Mouse (Mus musculus): ENCODE data around the gene Eral1.
"Not testable (repeated sequence)": the region's sequence is repeated elsewhere in the genome, so short reads cannot be mapped to it uniquely, and the experiment has no call there.

The Eral1 gene

GRCm38 (mm10) chr11:78086925-78087479 lies 6.8 kb upstream of the Eral1 start:
- DNase-seq: no peak

GRCm38 (mm10) chr11:78083595-78083994 lies 3.4 kb upstream of the Eral1 start:
- DNase-seq: no peak

- no peak for DNase-seq
These were observed 5.5 kb downstream of the Eral1 start for GRCm38 (mm10) chr11:78074666-78075065.

GRCm38 (mm10) chr11:78074277-78074652 lies 5.9 kb downstream of the Eral1 start:
- no peak for DNase-seq

GRCm38 (mm10) chr11:78073577-78074276 lies 6.5 kb downstream of the Eral1 start:
- DNase-seq: no peak

- DNase-seq: no peak
These were observed 7.6 kb downstream of the Eral1 start for GRCm38 (mm10) chr11:78072425-78073130.

- DNase-seq: no peak
These were observed 8.2 kb downstream of the Eral1 start for GRCm38 (mm10) chr11:78071938-78072337.

- no peak for DNase-seq
These were observed 10.5 kb downstream of the Eral1 start for GRCm38 (mm10) chr11:78069646-78070045.

- no peak for DNase-seq
These were observed 11.1 kb downstream of the Eral1 start for GRCm38 (mm10) chr11:78069130-78069529.

GRCm38 (mm10) chr11:78067566-78067965 lies 12.6 kb downstream of the Eral1 start:
- DNase-seq: no peak

GRCm38 (mm10) chr11:78066641-78067040 lies 13.5 kb downstream of the Eral1 start:
- no peak for DNase-seq

- no peak for DNase-seq
These were observed 14.3 kb downstream of the Eral1 start for GRCm38 (mm10) chr11:78065906-78066305.

GRCm38 (mm10) chr11:78062563-78062962 lies 17.6 kb downstream of the Eral1 start:
- DNase-seq: no peak

- peak; percentile 79 for DNase-seq
These were observed 20.1 kb downstream of the Eral1 start for GRCm38 (mm10) chr11:78059833-78060757.

GRCm38 (mm10) chr11:78056946-78057345 lies 23.2 kb downstream of the Eral1 start:
- DNase-seq: no peak

GRCm38 (mm10) chr11:78053078-78053477 lies 27.1 kb downstream of the Eral1 start:
- no peak for DNase-seq

- DNase-seq: not testable (repeated sequence)
These were observed 31.5 kb downstream of the Eral1 start for GRCm38 (mm10) chr11:78048637-78049036.

- DNase-seq: peak; percentile 91
These were observed 35.4 kb downstream of the Eral1 start for GRCm38 (mm10) chr11:78044758-78045251.

- not testable (repeated sequence) for DNase-seq
These were observed 37.8 kb downstream of the Eral1 start for GRCm38 (mm10) chr11:78042290-78042870.

GRCm38 (mm10) chr11:78040878-78041277 lies 39.3 kb downstream of the Eral1 start:
- no peak for DNase-seq

GRCm38 (mm10) chr11:78037831-78038752 lies 42.1 kb downstream of the Eral1 start, which contains the start of gene Flot2:
Flot2 (plus strand) TSS chr11:78037931.
- peak; percentile 71 for DNase-seq
